Mouse (Mus musculus) kidney, postnatal 10 days (tissue): ENCODE measurements at regions not wholly inside any gene's neighbourhood (a gene's known extent, or its start where the extent isn't known, plus 50 kb on each side); places are given as distances from the start of the nearest gene placed in this dataset.

Experiments used
- DNase-seq: peaks from one replicate; pipeline ENCODE4 v3.0.0; 2021; ENCODE audit warnings: mixed read lengths

GRCm38 (mm10) chr6:25321446-25321845 is 365.3 kb upstream of the Tmem229a start:
- no peak for DNase-seq

GRCm38 (mm10) chr6:25320291-25320844 is 364.3 kb upstream of the Tmem229a start:
- DNase-seq = no peak

DNA sequence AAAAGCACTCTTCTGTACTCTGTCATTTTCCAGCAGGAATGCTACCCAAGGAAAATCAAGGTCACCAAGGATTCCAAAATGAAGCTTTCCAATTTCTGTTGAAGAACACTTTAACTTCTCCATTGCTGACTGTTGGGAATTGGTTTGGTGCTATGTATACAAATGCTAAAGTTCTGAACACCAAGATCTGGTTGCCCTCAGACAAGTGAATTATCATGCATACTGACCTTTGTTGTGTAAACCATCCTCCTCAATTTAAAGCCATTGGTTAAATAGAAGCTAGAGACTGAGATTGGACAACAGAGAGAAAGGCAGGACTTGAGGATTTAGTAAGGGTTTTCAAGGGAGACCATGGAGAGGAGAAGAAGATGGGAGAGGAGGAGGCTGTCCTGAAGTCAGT is 351.4 kb upstream of the Tmem229a start:
- DNase-seq = no peak

GRCm38 (mm10) chr6:25304844-25305504 is 348.9 kb upstream of the Tmem229a start:
- DNase-seq = no peak

DNA sequence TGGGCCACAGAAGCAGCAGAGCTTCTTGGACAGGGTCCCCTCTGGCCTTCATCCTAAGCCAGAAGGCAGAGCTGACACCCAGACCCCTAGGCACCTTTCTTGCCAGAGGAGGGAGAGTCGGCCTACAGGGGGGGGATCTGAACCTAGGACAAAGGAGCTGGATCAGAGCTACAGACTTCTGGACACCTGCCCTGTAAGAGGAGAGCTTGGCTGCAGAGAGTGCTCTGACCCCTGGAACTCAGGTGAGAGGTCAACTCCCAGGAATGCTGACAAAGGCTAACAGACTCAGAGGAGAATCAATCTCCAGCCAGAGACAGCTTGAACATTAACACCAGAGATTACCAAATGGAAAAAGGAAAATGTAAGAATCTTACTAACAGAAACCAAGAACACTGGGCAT is 335.5 kb upstream of the Tmem229a start:
- peak; percentile 40 for DNase-seq

DNA sequence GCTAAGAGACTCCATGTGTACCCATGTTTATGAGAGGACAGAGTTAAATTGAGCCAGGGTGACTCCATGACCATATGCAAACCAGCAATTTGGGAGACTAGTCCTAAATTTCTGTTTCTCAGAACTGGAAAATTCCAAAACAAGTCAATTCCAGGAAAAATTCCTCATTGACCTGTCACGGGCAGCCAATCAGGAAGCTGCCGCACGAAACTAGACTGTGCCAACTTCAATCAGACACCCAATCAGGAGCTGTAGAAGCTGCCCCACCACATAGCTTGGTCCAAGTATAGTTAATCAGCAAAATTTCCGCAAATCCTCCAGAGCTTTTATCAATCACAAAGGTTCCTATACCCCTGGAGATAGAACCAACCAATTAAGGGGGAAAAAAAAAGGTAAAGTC is 331.5 kb upstream of the Tmem229a start:
- DNase-seq = no peak

DNA sequence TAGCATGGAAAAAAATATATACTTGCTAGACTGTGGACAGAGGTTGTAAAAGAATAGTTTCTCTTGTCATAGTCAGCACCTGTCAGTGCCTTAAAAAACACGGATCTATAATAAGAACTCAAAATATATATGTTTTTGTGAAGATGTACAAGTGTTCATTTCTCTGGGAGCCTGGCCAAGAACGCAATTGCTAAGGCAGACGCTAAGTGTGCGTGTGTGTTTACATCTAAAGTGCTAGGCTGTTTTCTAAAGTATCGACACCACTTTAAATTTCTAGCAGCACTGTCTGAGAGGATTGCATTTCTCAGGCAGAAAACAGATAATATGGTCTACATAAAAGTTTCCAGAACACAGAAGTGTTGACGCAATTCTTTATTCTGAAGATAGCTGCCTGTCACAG is 330.2 kb upstream of the Tmem229a start:
- DNase-seq = no peak

- DNase-seq = peak; percentile 51
These were observed 322.4 kb upstream of the Tmem229a start for GRCm38 (mm10) chr6:25278509-25278908.

DNA sequence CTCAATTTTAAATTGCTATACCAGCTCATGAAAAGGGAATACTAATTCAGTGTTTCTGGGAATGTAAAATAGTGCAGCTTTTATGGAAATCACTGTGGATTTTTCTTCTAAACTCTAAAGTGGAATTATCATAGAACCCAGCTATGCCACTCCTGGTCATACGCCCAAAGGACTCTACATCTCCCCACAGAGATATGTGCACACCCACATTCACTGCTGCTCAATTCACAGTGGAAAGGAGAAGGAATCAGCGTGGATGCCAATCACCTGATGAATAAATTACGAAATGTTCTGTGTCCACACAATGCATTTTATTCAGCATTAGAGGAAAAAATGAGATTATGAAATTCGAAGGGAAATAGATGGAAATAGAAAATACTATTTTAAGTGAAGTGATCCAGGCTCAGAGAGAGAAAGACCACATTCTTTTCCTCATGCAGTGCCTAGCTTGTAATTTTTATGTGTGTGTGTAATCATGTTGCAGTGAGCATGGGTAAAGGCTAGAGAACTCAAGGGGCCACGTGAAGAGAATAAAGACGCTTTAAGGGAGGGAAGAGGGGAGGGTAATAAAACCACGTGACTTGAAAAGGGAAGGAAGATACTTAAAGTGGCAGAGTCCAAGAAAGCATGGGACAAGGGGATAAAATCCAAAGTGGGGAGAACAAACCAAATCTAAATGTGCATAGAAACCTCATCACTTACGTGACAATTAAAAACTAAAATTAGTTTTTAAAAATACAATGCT is 321.8 kb upstream of the Tmem229a start:
- DNase-seq = no peak

DNA sequence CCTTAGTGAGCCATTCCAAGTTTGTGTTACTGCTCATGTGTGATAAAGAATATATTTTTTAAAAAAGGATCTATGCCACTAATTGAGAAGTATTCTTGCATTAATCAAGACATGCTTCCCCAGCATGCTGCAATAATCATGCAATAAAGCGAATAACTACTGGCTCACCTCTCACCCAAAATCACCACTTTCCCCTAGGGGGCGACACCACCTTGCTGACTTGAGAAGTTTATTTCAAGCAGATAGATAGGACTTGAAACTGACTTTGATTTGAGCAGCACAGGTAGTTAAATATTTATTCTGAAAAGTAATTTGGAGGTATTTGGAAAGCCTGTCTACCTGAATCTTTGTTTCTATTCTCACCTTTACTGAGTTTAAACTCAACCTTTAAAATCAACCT is 320.1 kb upstream of the Tmem229a start:
- DNase-seq = peak; percentile 65

GRCm38 (mm10) chr6:25260559-25260958 is 304.5 kb upstream of the Tmem229a start:
- DNase-seq = no peak

DNA sequence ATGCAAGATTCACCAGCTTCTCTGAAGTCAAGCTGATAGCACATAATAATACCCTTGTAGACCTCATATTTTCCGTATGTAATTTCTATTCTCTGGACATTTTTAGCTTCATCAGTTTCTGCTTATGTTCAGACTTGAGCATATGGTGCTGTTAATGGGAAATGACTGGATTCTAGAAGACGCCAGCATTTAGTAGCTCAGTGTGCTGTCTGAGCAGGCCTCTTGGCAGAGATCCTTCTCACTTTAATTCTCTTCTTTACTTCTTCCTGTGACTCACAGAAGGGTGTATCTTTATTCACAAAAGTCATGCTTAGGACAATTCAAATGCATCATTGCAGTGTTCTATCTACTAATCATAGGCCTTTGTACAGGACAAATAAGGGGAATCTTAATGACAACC is 299.7 kb upstream of the Tmem229a start:
- DNase-seq = no peak

DNA sequence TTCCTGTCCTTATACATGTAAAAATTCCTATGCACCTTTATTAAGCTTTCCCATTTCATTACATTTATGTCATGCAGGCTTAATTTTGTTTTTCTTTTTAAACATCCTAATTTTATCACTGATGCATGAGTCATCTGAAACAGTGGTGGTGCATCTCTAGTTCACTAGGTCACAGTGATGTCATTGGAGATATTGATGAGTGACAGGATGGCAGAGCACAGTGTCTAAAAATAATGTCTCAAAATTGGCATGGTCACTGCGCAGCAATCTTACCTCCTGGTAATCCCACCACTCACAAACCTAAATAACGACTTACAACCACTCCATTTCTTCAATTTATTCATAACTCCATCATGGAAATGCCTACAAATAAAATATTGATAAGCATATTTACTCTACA is 280.9 kb upstream of the Tmem229a start:
- DNase-seq = no peak

DNA sequence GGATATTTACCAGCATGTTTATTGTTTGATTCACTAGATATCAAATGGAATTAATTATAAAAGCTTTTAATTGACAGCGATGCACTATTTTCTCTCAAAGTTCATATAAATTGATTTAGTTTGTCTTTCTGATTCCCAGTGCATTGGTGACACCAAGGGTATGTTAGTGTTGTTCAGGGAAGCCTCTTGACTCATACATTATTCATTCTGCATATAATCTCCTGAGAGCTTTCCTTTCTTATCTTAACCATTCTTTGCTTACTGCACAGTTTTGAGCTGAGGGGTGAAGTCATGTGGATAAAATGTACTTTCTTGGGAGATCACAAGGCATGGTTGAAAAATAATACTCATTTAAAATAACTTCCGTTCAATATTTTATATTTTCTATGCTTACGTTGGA is 280.5 kb upstream of the Tmem229a start:
- no peak for DNase-seq
